Mouse (Mus musculus) stomach, embryonic 14.5 days (tissue): ENCODE data around the gene Wwox. TPM values are rescaled to one million over a fixed set of nuclear protein-coding genes. Genes with fewer than 3 reads are reported as not detected.

Source experiments
- ATAC-seq: fragments of 200-750 bp; cut with Nextera tagmentation; 2 replicates; pipeline ENCODE4 v1.8.0; 2017; ENCODE audit warnings: low read depth, moderate TSS enrichment; ENCODE audit not compliant: insufficient number of reproducible peaks, insufficient read depth, low FRiP score
- H3K27ac ChIP-seq: fragments of 300-500 bp; sonication (generic); 2 replicates; pipeline ENCODE4 v1.5.1; 2014; ENCODE audit warnings: mild to moderate bottlenecking, low read length, moderate library complexity, mixed read lengths
- H3K27me3 ChIP-seq: fragments of 300-500 bp; sonication (generic); 2 replicates; pipeline ENCODE4 v1.6.1; 2014; ENCODE audit warnings: low read length, control low read depth, mixed read lengths; ENCODE audit not compliant: control insufficient read depth, insufficient read depth
- H3K36me3 ChIP-seq: fragments of 300-500 bp; sonication (generic); 2 replicates; pipeline ENCODE4 v1.6.1; 2014; ENCODE audit warnings: mild to moderate bottlenecking, control low read depth, low read length, moderate library complexity, mixed read lengths; ENCODE audit not compliant: control insufficient read depth, insufficient read depth
- H3K4me1 ChIP-seq: fragments of 300-500 bp; sonication (generic); 2 replicates; pipeline ENCODE4 v1.6.1; 2014; ENCODE audit warnings: low read length, control low read depth, mixed read lengths; ENCODE audit not compliant: control insufficient read depth, insufficient read depth
- H3K4me2 ChIP-seq: fragments of 300-500 bp; sonication (generic); replicated peaks from 2 replicates; pipeline ENCODE4 v1.6.1; 2014; ENCODE audit warnings: low read depth, low read length, control low read depth
- H3K4me3 ChIP-seq: fragments of 300-500 bp; sonication (generic); 2 replicates; pipeline ENCODE4 v1.5.1; 2014; ENCODE audit warnings: low read depth, low read length, control low read depth
- H3K9ac ChIP-seq: fragments of 300-500 bp; sonication (generic); replicated peaks from 2 replicates; pipeline ENCODE4 v1.6.1; 2014; ENCODE audit warnings: low read depth, mild to moderate bottlenecking, control low read depth, low read length, moderate library complexity, mixed read lengths
- H3K9me3 ChIP-seq: fragments of 300-500 bp; sonication (generic); 2 replicates; pipeline ENCODE4 v1.6.1; 2016; ENCODE audit warnings: low read depth, low read length, control low read depth; ENCODE audit not compliant: control insufficient read depth
- WGBS: fragments of 180-500 bp; shearing (Covaris S2); extraction: QIAGEN DNeasy Blood & Tissue Kit; methylation state at CpG from one replicate; pipeline ENCODE4 v1.1.7; 2014; 5-methylcytosine and 5-hydroxymethylcytosine counted together
- polyA plus RNA-seq: library from polyadenylated mRNA; unstranded; fragments of >200 nt; fragmentation: Nextera tagmentation; extraction: Ambion mirVana; gene quantifications from 2 replicates; pipeline ENCODE4 v1.2.1, GENCODE M21; 2014

The Wwox gene
- polyA plus RNA-seq, 1 experiment from 2014 or later: 15.4 TPM

- Histone ChIP-seq H3K4me2 (no peak overlapping the region), H3K9me3 (no peaks in the 10 kb centered on the region), H3K4me1 (no peaks in the 10 kb centered on the region), H3K27me3 (peaks cover 3% of the 10 kb centered on the region; the same call in 1 of the 2 replicates), H3K9ac (no peak overlapping the region), H3K27ac (no peak overlapping the region), H3K4me3 (no peak overlapping the region), H3K36me3 (no peaks in the 10 kb centered on the region)
- ATAC-seq: no peak
- 30% methylated on average over 14 of the region's 14 CpGs for WGBS
These were observed 760.2 kb downstream of the Wwox start for GRCm38 (mm10) chr8:115199616-115200150.

- H3K9me3 ChIP-seq: no peaks in the 10 kb centered on the region
- ATAC-seq: no peak
- peaks cover 3% of the 10 kb centered on the region; the same call in 1 of the 2 replicates for H3K27me3 ChIP-seq
- 59% methylated on average over 7 of the region's 7 CpGs for WGBS
- H3K9ac ChIP-seq: no peak overlapping the region
- H3K4me3 ChIP-seq: no peak overlapping the region
- no peaks in the 10 kb centered on the region for H3K4me1 ChIP-seq
- no peak overlapping the region for H3K4me2 ChIP-seq
- no peak overlapping the region for H3K27ac ChIP-seq
- H3K36me3 ChIP-seq: no peaks in the 10 kb centered on the region
These were observed 762.3 kb downstream of the Wwox start for GRCm38 (mm10) chr8:115201726-115202125.

GRCm38 (mm10) chr8:115207480-115207879 is 768.0 kb downstream of the Wwox start:
- no peak for ATAC-seq
- Histone ChIP-seq H3K4me1 (no peaks in the 10 kb centered on the region), H3K36me3 (no peaks in the 10 kb centered on the region), H3K9me3 (no peaks in the 10 kb centered on the region), H3K27me3 (no peaks in the 10 kb centered on the region), H3K4me3 (no peak overlapping the region), H3K9ac (no peak overlapping the region), H3K4me2 (no peak overlapping the region), H3K27ac (no peak overlapping the region)
- WGBS: 84% methylated on average over 11 of the region's 11 CpGs

GRCm38 (mm10) chr8:115208415-115209192 is 769.1 kb downstream of the Wwox start:
- WGBS: 37% methylated on average over 15 of the region's 15 CpGs
- no peaks in the 10 kb centered on the region for H3K27me3 ChIP-seq
- H3K4me1 ChIP-seq: no peaks in the 10 kb centered on the region
- no peak overlapping the region for H3K27ac ChIP-seq
- H3K9ac ChIP-seq: no peak overlapping the region
- no peaks in the 10 kb centered on the region for H3K9me3 ChIP-seq
- no peak overlapping the region for H3K4me3 ChIP-seq
- H3K4me2 ChIP-seq: no peak overlapping the region
- no peak for ATAC-seq
- no peaks in the 10 kb centered on the region for H3K36me3 ChIP-seq

GRCm38 (mm10) chr8:115210014-115210413 is 770.6 kb downstream of the Wwox start:
- Histone ChIP-seq H3K4me2 (no peak overlapping the region), H3K27ac (no peak overlapping the region), H3K36me3 (no peaks in the 10 kb centered on the region), H3K27me3 (no peaks in the 10 kb centered on the region), H3K4me3 (no peak overlapping the region), H3K9ac (no peak overlapping the region), H3K4me1 (0 out of 2 replicates have a peak, but pooled peaks cover 3% of the 10 kb centered on the region), H3K9me3 (no peaks in the 10 kb centered on the region)
- 48% methylated on average over 6 of the region's 6 CpGs for WGBS
- ATAC-seq: no peak

GRCm38 (mm10) chr8:115213126-115213525 is 773.7 kb downstream of the Wwox start:
- Histone ChIP-seq H3K9ac (no peak overlapping the region), H3K4me3 (no peak overlapping the region), H3K36me3 (no peaks in the 10 kb centered on the region), H3K4me1 (0 out of 2 replicates have a peak, but pooled peaks cover 3% of the 10 kb centered on the region), H3K27ac (no peak overlapping the region), H3K9me3 (no peaks in the 10 kb centered on the region), H3K4me2 (no peak overlapping the region), H3K27me3 (no peaks in the 10 kb centered on the region)
- 80% methylated on average over 4 of the region's 4 CpGs for WGBS
- ATAC-seq: no peak

GRCm38 (mm10) chr8:115214870-115215269 is 775.4 kb downstream of the Wwox start:
- no peak for ATAC-seq
- Histone ChIP-seq H3K36me3 (no peaks in the 10 kb centered on the region), H3K4me2 (no peak overlapping the region), H3K27me3 (no peaks in the 10 kb centered on the region), H3K4me3 (no peak overlapping the region), H3K9ac (no peak overlapping the region), H3K9me3 (no peaks in the 10 kb centered on the region), H3K4me1 (0 out of 2 replicates have a peak, but pooled peaks cover 3% of the 10 kb centered on the region), H3K27ac (no peak overlapping the region)
- WGBS: 26% methylated on average over 17 of the region's 17 CpGs

- WGBS: 60% methylated on average over 3 of the region's 3 CpGs
These were observed 777.3 kb downstream of the Wwox start for GRCm38 (mm10) chr8:115216801-115217200.

More at GRCm38 (mm10) chr8:115216801-115217200, 777.3 kb downstream of the Wwox start:
- Histone ChIP-seq H3K36me3 (no peaks in the 10 kb centered on the region), H3K4me1 (0 out of 2 replicates have a peak, but pooled peaks cover 3% of the 10 kb centered on the region), H3K27me3 (no peaks in the 10 kb centered on the region), H3K4me3 (no peak overlapping the region), H3K4me2 (no peak overlapping the region), H3K9ac (no peak overlapping the region), H3K9me3 (no peaks in the 10 kb centered on the region), H3K27ac (no peak overlapping the region)
- no peak for ATAC-seq
